Mouse (Mus musculus) megakaryocyte, embryonic 14.5 days (primary cell): ENCODE results near the gene Zfp287.

ENCODE experiments used
- FLI1 ChIP-seq: IDR thresholded peaks from 2 replicates; pipeline ENCODE4 v1.6.1; 2012; ENCODE audit warnings: low read length, inconsistent platforms, mixed read lengths
- GATA1 ChIP-seq: IDR thresholded peaks from 3 replicates; pipeline ENCODE4 v1.6.1; 2012; ENCODE audit warnings: mixed read lengths, low read length, inconsistent platforms, borderline replicate concordance

DNA sequence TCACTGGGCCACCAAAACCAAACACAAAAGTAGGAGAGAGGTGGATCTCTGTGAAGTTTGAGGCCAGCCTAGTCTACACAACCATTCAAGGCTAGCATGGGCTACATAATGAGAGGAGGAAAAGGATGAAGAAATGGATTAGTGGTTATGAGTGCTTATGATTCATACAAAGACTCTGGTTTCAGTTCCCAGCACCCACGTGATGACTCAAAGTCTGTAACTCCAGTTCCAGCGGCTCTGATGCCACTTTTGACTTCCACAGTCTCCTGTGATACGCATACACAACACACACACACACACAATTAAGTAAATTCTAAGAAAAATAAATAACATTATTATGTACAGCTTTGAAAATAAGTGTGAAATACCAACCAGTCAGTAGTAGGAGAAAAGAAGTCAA lies 960 bp upstream of the Zfp287 start:
- TF ChIP-seq GATA1 = no peak
- TF ChIP-seq FLI1 = no peak
